Mouse (Mus musculus): ENCODE measurements around the gene Clk4.
A peak's percentile ranks its signal among the peaks of the same experiment; 100 is the strongest.

Gene Clk4

GRCm38 (mm10) chr11:51311846-51312245 is 50.3 kb downstream of the Clk4 start:
- DNase-seq = no peak

DNA sequence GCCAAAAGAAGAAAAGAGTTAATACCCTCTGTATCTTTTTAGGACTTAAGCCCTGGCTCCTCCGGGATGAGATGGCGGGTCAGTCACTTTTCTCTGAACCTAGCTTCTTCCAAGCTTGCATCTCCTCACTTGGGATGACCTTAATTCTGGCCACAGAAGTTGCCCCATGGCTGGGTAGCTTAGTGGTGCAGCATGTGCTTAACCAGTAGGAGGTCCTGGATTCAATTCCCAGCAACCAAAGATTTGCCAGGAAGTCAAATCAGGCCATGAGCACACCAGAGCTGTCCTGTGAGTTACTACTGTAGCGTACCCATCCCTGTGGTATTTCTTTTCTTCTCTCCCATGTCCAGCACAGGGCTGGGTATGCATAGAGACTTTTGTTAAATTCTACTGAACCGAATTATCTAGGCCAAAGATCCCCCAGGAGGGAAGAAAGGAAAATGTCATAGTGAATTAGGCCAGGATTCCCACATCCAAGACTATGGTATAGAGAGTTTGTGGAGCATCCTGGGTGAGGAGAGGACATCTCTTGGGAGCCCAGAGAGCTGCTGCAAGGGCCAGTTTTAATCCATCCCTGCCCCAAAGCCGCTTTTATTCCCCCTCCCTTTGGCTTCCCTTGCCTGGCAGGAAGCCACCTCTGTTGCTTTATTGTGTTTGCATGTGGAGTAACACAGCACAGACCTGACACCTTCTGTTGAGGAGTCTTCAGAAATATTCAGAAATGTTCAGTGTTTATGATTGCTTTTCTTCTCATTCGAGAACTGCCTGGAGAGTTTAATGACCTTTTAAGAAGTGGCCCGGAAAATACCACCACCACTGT is 54.7 kb downstream of the Clk4 start:
- no peak for DNase-seq

DNA sequence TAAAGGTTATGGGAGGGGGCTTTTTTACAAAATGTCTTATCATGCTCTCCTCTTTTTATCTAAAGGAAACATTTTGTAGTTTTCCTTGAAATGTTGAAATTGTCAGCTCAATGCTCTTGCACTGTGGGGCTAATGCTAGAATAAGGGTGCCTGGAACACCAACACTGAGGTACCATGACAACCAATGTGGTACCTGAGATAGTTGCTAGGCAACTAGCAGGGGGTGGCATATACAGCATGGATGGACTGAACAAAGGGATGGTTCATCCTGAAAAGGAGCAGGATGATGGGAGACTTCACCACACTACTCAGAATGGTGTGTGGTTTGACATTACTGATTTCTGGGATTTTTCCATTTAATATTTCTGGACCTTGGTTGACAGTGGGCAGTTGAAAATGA is 59.1 kb downstream of the Clk4 start:
- DNase-seq = no peak

DNA sequence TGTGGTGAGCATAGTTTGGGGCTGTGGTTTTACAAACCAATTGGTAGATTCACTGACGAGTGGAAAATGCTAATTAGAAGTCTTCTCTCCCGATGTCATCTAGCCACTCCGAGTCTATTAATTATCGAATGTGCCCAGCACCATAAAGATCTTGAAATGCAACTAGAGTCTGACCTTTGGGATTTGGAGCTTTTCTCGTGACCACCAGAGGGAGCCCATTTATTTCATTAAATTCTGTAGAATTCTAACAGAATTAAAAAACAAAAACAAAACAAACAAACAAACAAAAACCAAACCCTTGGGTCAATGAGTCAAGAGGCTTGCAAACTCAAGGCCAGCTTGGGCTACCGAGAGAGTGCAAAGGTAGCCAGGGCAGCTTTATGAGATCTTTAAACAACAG is 65.4 kb downstream of the Clk4 start:
- no peak for DNase-seq

DNA sequence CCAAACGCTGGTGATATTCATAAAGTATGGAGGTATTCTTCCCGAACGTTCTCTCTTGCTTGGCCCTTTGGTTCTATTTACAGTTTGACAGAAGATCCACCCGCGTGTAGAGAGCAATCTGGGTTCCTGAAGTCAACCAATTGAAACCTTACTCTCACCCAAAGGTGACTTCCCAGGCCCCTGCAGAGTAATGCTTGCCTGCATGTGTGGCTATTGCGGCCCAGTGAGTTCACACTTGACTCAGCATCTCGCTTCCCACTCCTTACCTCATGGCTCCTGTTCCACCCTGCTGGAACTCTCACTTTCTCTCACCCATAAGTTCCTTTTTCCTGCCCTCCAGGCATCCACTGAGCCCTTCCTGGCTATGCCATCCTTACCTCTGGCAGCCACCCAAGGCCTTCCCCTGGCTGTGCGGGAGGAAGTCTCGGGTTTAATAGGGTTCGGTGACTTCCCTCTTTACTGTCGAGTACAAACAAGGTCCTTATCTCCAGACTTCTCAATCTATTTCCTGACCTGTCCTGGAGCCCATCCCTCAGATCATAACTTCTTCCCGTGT is 66.9 kb downstream of the Clk4 start:
- no peak for DNase-seq

DNA sequence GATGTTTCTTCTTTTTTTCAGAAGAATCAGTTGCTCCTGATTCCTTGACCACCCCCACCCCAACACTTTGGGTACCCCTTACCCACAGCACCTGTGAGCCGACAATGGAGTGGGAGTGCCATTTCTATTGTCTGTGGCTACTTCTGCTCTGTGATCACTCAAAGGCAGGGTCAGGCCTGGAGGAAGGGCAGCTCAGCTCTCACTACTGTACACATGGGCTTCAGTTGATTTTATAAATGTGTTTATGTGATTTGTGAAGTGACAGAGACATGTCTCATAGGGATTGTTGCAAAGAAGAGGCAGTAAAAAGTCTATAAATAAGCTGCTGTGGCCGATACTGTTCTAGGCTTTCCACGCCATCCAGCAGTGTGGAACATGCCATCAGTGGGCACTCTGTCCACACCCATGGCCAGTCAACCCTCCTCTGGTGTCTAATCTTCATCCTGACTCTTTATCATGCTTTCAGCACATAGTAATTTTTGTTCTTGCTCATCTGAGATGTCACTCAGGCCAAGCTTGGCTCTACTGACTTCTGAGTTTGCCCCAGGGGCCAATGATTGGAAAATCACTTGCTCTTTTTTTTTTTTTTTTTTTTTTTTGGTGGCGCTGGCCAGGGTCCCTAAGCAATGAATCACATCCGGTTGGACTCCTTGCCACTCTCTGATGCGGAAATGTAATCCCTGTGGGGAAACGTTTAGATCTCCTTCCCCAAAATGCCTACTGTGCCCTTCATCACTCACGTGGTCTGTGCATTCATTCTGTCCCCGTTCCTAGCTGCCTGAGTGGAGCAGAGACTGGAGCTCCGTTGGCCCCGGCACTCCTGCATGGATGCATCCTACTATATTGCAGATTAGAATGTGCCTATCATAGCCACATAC is 68.5 kb downstream of the Clk4 start:
- DNase-seq = peak in 1 of 2 experiments; percentile 43
